Mouse (Mus musculus) layer of hippocampus, adult 9-11 months (tissue): ENCODE measurements around the gene Faf2.

Experiments
- DNase-seq: peaks from one replicate; pipeline ENCODE4 v3.0.0; 2022

Gene Faf2

GRCm38 (mm10) chr13:54684140-54684896, 62.7 kb downstream of the Faf2 start:
- DNase-seq: no peak

- no peak for DNase-seq
Observed at GRCm38 (mm10) chr13:54685174-54685573, 63.6 kb downstream of the Faf2 start.

GRCm38 (mm10) chr13:54686139-54687053, 64.8 kb downstream of the Faf2 start:
- DNase-seq: no peak

DNA sequence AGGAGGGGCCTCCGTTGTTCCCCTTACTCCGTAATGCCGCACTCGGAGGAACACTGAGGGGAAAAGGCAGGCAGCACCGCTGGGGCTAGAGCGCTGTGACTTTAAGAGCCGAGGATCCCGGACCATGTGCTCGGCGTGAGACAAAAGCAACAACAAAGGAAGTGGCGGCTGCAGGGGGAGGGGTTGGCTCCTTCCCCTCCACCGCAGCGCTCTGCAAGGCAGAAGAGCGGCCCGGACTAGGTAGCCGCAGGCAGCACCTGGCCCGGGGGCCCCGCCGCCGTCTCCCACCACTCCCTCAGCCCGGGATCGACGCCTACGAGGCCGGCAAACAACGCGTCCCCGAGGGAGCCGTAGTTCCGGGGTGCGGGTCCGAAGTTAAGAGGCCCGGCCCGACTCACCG, 65.5 kb downstream of the Faf2 start:
- peak; percentile 83 for DNase-seq

GRCm38 (mm10) chr13:54687575-54688424, 66.2 kb downstream of the Faf2 start:
- peak; percentile 97 for DNase-seq

GRCm38 (mm10) chr13:54690151-54690740, 68.7 kb downstream of the Faf2 start:
- DNase-seq: no peak

- no peak for DNase-seq
Observed at GRCm38 (mm10) chr13:54691737-54692136, 70.2 kb downstream of the Faf2 start.

GRCm38 (mm10) chr13:54692711-54693557, 71.3 kb downstream of the Faf2 start:
- no peak for DNase-seq

DNA sequence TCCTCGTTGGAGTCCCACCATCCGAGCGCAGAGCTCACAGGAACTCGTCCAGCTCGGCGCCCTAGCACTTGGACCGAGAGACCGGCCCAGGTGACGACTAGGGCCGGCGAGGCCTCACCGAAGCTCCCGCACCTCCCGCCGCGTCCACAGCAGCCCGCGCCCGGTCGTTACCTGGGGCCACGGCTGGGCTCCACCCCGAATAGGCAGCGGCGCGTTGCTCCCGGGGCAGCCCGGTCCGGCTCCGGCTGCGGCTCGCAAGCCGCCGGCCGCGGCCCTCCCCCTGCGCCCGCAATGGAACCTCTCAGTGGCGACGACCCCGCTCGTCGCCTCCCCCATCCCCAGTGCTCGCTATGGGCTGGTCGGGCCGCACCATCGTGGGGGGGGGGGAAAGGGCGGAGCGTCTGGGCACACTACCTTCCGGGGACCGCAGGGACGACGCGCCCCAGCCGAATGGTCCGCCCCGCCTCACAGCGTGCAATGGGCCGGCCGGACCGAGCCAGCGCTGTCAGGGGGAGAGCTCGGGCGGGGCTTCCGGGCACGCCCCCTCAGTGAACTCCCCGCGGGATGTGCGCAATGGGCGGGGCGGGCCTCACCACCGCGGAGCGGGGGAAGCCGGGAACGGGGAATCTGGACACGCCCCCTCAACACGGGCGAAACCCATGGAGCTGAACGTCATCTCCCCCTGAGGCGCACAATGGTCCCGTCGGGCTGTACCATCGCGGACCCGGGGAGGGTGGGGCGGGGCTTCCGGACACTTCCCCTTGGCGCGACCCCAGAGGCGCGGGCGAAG, 72.2 kb downstream of the Faf2 start, which contains the start of gene Rnf44:
Gene Rnf44 (minus strand): TSS at position 350 of the 790 bp plus-strand sequence.
- DNase-seq: peak; percentile 99

DNA sequence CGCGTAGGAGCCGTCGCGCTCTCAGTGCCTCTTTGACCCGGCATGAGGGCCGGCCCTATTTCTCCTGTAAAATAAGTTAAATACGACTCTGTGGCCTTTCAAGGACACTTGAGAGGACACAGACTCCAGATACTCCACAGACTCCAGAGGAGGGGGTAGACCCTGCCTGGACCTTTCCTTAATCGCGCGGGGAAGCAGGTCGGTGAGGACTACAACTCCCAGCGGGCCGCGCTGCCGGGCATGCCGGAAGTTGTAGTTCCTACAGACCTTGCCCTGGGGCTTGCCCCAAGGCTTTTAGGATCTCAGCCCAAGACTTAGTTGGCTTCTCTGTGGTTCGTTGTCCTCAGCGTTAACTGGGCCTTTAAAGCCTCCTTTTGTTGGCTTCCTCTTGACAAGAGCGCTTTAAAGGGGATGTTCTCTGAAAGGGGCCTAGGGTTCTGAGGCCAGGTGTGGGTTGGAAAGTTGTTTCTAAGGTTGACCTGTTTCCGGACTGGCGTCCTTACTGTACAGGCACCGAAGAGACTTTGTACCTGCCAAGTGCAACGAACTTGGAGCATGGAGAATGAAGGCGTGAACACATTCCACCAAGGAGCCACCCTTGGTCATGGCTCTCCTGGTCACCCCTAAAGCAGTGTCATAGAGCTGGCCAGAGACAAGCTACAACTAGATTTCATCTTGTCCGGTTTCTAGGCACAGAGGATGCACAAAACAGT, 72.9 kb downstream of the Faf2 start:
- no peak for DNase-seq

DNA sequence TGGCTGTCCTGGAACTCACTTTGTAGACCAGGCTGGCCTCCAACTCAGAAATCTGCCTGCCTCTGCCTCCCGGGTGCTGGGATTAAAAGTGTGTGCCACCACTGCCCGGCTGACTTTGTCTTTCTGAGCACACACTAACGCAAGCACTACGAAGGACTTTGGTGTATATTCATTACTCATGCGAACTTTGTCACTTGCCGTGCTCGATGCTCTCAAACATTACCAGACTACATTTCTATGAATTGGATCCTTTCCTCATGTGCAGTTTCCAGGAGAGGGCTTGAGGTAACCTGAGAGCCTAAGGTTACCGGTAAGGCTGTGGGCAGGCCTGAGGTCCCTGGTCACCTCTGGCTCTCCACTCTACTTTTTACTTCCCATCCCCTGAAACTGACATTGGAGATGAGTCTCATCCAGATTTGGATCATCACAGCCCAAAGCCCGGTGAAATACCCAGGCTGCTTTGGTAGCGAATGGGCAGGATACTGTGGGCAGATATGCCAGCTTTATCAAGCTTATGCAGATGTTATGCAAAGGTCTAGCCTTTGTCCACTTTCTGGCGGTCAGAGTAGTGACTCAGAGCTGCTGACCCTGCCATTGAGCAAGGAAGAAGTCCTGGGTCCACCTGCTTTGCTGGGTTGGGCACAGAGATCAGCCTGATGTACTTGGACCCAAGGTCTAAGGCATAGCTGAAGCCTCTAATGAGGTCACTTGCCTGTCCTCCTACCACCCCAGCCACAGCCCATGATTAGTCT, 74.1 kb downstream of the Faf2 start:
- no peak for DNase-seq

DNA sequence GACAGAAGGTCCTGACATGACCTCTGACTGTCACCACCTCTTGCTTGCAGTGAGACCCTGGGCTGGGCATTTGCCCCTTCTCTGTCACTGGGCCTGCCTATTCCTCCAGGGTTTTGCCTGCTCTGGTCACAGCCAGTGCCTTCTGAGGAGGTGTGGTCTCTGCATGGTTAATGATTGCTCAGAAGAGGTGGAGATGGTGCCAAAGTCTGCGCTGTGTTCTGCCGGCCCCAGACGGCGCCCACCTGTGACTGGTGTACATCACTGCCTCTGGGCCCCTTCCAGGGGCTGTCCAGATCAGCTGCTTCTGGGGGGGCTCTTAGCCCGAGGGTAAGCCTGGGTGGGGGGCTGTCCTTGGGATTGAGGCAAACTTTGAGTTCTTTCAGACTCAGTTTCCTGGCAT, 79.7 kb downstream of the Faf2 start, which contains the start of gene Cdhr2:
Gene Cdhr2 (plus strand): TSS at position 219 of the 400 bp plus-strand sequence.
- DNase-seq: no peak

GRCm38 (mm10) chr13:54702507-54702906, 80.9 kb downstream of the Faf2 start:
- DNase-seq: no peak

GRCm38 (mm10) chr13:54704890-54705289, 83.3 kb downstream of the Faf2 start:
- no peak for DNase-seq

- no peak for DNase-seq
Observed at GRCm38 (mm10) chr13:54710866-54711265, 89.3 kb downstream of the Faf2 start.
